Mouse (Mus musculus): Measurements from ENCODE around the gene Stat3. TPM values are rescaled to one million over a fixed set of nuclear protein-coding genes. Genes with fewer than 3 reads are reported as not detected.

The Stat3 gene
- total RNA-seq, 2 experiments from 2014 or later: 91.3 to 119 TPM

DNA sequence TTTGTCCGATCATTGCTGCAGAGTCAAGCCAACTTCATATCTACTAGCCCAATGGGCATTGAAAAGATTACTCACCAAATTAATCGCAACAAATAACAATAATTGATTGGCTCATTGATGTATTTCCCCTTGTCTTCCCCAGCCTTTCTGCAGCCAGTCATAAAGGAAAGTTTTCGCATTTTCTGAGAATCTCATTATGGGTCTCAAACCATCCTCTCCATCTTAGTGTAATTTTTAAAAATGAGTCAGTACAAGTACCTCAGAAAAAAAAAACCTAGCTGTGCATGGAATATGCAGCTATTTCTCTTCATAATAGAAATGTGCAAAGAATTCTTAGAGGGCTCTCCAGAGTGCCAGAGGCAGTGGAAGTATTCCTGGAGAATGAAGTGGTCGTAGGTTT, 95.2 kb downstream of the Stat3 start:
- no peak for DNase-seq (ENCODE audit: low spot score)
- intact Hi-C loops (cut with DNase I): no loop called here

DNA sequence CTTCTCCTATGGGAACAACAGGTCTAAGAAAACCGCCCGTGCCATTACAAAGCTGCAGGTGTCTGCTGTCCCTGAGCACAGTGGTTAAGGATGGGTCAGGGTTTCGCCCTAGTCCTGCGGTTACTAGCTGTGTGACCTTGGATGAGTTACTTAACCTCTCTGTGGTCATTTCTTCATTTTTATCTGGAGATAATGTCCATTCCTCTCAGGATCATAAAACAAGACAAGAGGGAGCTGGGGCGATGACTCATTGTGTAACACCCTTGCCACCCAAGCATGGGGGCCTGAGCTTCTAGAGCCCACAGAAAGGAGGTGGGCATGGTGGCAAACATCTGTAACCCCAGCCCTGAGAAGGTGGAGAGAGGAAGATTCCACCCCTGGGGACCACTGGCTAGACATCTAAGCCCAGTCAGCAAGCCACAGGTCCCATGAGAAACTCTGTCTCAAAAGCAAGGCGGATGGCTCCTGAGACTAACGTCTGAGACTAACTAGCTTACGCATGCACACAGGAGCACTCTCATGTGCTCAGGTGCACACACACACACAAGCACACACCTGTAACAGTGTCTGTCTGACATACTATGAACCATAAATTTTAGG, 96.2 kb downstream of the Stat3 start:
- DNase-seq (ENCODE audit: low spot score): no peak

DNA sequence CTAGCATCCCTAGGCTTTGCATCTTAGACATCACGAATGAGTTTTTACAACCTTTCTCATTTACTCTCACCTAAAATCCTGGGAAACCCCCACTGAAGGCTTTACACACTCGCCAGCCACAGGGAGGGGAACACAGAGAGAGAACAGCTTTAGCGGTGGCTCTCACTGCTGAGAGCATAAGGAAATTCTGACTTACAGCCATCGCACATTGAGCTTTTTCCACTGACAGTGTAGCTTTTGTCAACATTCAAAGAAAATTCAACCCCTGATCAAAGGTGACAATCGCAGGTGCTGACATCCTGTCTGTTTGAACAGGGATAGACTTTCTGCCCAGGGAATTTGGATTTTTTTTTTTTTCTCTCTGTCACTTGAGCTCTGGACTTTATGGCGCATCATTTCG, 97.3 kb downstream of the Stat3 start:
- intact Hi-C loops (cut with DNase I): no loop called here
- DNase-seq (ENCODE audit: low spot score): no peak

More for the DNA sequence above, 96.2 kb downstream of the Stat3 start:
- intact Hi-C loops (cut with DNase I): no loop called here

DNA sequence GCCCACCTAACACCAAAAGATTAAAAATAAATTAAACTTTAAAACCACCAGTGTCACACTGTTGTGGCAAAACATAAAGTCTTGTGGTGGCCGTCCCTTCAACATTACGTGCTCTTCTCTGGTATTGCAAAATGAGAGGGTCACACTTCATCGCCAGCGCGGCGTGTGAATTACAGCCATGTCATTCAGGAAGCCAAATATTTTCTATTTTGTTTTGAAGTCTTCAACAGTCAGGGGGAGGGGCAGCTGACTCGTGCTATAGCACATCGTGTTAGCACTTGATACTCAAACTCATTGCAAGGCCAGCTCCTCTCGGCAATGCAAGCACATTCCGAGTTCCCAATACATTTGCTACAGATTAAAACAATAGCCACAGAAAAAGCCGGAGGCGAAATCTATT, 98.5 kb downstream of the Stat3 start:
- DNase-seq (ENCODE audit: low spot score): no peak
- intact Hi-C loops (cut with DNase I): no loop called here

DNA sequence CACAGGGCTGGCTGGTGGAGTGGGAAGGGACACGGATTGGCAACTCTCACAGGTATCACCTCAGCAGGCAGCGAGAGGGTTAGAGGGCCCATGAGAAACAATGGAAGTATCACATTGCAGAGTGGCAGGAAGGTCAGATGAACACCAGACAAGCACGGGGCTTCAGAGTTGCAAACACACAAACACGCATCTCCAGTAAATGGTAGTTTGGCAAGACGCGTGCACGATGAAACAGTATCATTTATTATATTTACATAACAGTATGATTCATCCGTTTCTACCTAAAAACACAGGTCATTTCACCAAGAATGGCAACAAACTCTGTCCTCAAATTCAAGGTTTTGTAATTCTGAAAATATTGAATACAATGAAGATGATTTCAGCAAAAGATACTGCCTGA, 99.8 kb downstream of the Stat3 start:
- intact Hi-C loops (cut with DNase I): no loop called here
- DNase-seq (ENCODE audit: low spot score): no peak

DNA sequence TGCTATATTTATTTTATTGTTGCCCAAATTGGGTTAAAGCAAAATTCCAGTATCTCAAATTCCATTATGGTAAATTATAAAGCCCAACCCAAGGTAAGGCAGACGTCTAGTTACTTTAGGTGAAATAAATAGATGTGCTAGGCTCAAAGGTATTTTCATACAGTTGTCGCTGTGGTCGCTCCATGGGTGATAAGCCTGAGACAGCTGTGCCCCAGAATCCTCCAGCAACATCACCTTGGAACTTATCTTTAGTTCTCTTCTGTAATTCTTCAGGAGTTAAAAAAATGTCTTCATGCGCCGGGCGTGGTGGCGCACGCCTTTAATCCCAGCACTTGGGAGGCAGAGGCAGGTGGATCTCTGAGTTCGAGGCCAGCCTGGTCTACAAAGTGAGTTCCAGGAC, 100.4 kb downstream of the Stat3 start:
- intact Hi-C loops (cut with DNase I): no loop called here
- DNase-seq (ENCODE audit: low spot score): no peak

DNA sequence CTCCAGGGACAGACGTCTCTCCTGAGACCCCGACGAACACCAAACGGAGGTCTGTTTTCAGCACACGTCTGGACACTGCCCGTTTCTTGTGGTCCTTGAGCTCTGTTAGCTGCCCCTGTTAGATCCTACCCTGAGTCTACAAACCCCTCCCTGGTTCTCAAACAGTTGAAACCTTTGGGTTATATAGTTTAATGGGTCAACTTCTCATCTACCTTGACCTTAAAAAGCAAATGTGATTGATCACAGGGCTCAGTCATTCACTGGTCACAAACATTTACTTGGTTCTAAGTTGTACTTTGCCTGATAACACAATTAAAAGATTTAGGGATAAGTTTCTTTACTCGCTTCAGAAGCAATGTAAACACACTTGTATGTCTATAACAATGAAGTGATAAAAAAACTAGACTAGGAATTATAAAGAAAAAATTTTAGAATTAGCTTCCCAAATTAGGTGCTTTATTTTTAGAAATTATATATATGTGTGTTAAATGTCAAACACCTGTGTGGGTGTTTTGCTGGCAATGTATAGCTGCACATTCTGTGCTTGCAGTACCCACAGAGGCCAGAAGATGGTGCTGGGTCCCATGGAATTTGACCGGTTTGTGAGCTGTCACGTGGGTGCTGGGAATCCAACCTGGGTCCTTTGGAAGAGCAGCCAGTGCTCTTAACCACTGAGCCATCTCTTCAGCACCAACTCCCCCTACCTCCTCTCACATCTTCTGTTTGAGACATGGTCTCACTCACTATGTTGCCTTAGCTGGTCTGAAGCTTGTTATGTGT, 102.2 kb downstream of the Stat3 start:
- DNase-seq (ENCODE audit: low spot score): no peak
- intact Hi-C loops (cut with DNase I): no loop called here

Other genes starting within 250 kb of the Stat3 start
- under 1 TPM; 0.31 to 0.47 TPM for gene Zfp385c, start 247.1 kb downstream of the Stat3 start, total RNA-seq (2021)
- under 1 TPM; 0.68 to 0.98 TPM for gene Dhx58, start 235.3 kb downstream of the Stat3 start, total RNA-seq (2021)
- gene Kat2a, start 227.1 kb downstream of the Stat3 start, total RNA-seq (2021): 10 to 100 TPM; 12.3 to 13.6 TPM
- gene Hspb9, start 225.7 kb downstream of the Stat3 start, total RNA-seq (2021): not detected
- gene Rab5c, start 201.3 kb downstream of the Stat3 start, total RNA-seq (2021): 10 to 100 TPM; 62.1 to 66.8 TPM
- gene Kcnh4, start 179.6 kb downstream of the Stat3 start, total RNA-seq (2021): not detected
- not detected for gene Hcrt, start 176.6 kb downstream of the Stat3 start, total RNA-seq (2021)
- 10 to 100 TPM in 1 of 2 experiments, 1 to 10 TPM in 1; 9.5 to 11.3 TPM for gene Ghdc, start 168.6 kb downstream of the Stat3 start, total RNA-seq (2021)
- 10 to 100 TPM; 67.6 to 68.9 TPM for gene Stat5b, start 88.8 kb downstream of the Stat3 start, total RNA-seq (2021)
- 10 to 100 TPM; 24.3 to 30.1 TPM for gene Stat5a, start 80.2 kb downstream of the Stat3 start, total RNA-seq (2021)
- gene Cavin1, start 31.3 kb upstream of the Stat3 start, total RNA-seq (2021): 100 to 1,000 TPM; 275 to 277 TPM
- 10 to 100 TPM; 84.7 to 87.3 TPM for gene Atp6v0a1, start 69.9 kb upstream of the Stat3 start, total RNA-seq (2021)
- gene Naglu, start 130.5 kb upstream of the Stat3 start, total RNA-seq (2021): 1 to 10 TPM; 8.0 to 8.7 TPM
- under 1 TPM; 0.55 to 0.64 TPM for gene Hsd17b1, start 138.9 kb upstream of the Stat3 start, total RNA-seq (2021)
- gene Coasy, start 143.0 kb upstream of the Stat3 start, total RNA-seq (2021): 10 to 100 TPM; 15.8 to 17.1 TPM
- gene Mlx, start 147.7 kb upstream of the Stat3 start, total RNA-seq (2021): 10 to 100 TPM; 19.1 to 21.4 TPM
- gene Psmc3ip, start 155.9 kb upstream of the Stat3 start, total RNA-seq (2021): 1 to 10 TPM; 3.1 TPM
- 10 to 100 TPM; 34.0 to 35.5 TPM for gene Retreg3, start 180.4 kb upstream of the Stat3 start, total RNA-seq (2021)
- 10 to 100 TPM; 24.4 to 27.3 TPM for gene Tubg1, start 180.4 kb upstream of the Stat3 start, total RNA-seq (2021)
- 1 to 10 TPM; 2.5 to 3.9 TPM for gene Tubg2, start 216.4 kb upstream of the Stat3 start, total RNA-seq (2021)
- gene Cntnap1, start 231.0 kb upstream of the Stat3 start, total RNA-seq (2021): 1 to 10 TPM; 1.7 to 2.4 TPM
- gene Plekhh3, start 231.8 kb upstream of the Stat3 start, total RNA-seq (2021): 10 to 100 TPM; 24.5 to 28.5 TPM
- gene Ccr10, start 235.9 kb upstream of the Stat3 start, total RNA-seq (2021): under 1 TPM in 1 of 2 experiments, not detected in 1; 0.14 TPM